Mouse (Mus musculus): Measurements from ENCODE around the gene Gm4565. TPM values are rescaled to one million over a fixed set of nuclear protein-coding genes. Genes with fewer than 3 reads are reported as not detected.

The Gm4565 gene
- total RNA-seq (2023) = not detected

GRCm38 (mm10) chr7:22588027-22588426, at the start of gene Gm4565:
Gene Gm4565 (minus strand): TSS chr7:22588127.

GRCm38 (mm10) chr7:22565243-22565642, 22.7 kb downstream of the Gm4565 start, which contains the start of gene Gm4201:
Gene Gm4201 (minus strand): TSS chr7:22565343.

GRCm38 (mm10) chr7:22534787-22535186, 53.1 kb downstream of the Gm4565 start, which contains the start of gene Gm8677:
Gene Gm8677 (minus strand): TSS chr7:22534887.

Other genes starting within 250 kb of the Gm4565 start
- gene Gm8660, start 217.1 kb downstream of the Gm4565 start, total RNA-seq (2023) = not detected
- gene Vmn1r148, start 174.5 kb downstream of the Gm4565 start, total RNA-seq (2023) = not detected
- not detected for gene Vmn1r149, start 149.9 kb downstream of the Gm4565 start, total RNA-seq (2023)
- not detected for gene Gm10665, start 124.1 kb downstream of the Gm4565 start, total RNA-seq (2023)
- not detected for gene Vmn1r151, start 88.4 kb downstream of the Gm4565 start, total RNA-seq (2023)
- gene Vmn1r152, start 65.2 kb downstream of the Gm4565 start, total RNA-seq (2023) = not detected
- not detected for gene Gm8677, start 53.2 kb downstream of the Gm4565 start, total RNA-seq (2023)
- not detected for gene Gm4201, start 22.8 kb downstream of the Gm4565 start, total RNA-seq (2023)
- not detected for gene Vmn1r155, start 69.9 kb upstream of the Gm4565 start, total RNA-seq (2023)
- not detected for gene Gm8693, start 104.2 kb upstream of the Gm4565 start, total RNA-seq (2023)
- gene Gm4567, start 131.6 kb upstream of the Gm4565 start, total RNA-seq (2023) = not detected
- not detected for gene Vmn1r157, start 173.6 kb upstream of the Gm4565 start, total RNA-seq (2023)
- not detected for gene Vmn1r158, start 202.7 kb upstream of the Gm4565 start, total RNA-seq (2023)